Mouse (Mus musculus) ES-E14 (cell line): ENCODE results near the gene Klhl2. TPM values are rescaled to one million over a fixed set of nuclear protein-coding genes. Genes with fewer than 3 reads are reported as not detected.

ENCODE experiments used
- DNase-seq: peaks from one replicate; pipeline ENCODE4 v3.0.0-alpha.2; 2013; ENCODE audit warnings: low read depth, low spot score
- H3K27ac ChIP-seq: 2 replicates; pipeline ENCODE4 v1.5.1; 2012; ENCODE audit warnings: low read depth, mild to moderate bottlenecking, low read length, moderate library complexity, mixed read lengths; ENCODE audit not compliant: poor library complexity, insufficient read depth, severe bottlenecking
- H3K36me3 ChIP-seq: 2 replicates; pipeline ENCODE4 v1.6.1; 2012; ENCODE audit warnings: mild to moderate bottlenecking, low read length, moderate library complexity, mixed read lengths; ENCODE audit not compliant: control insufficient read depth, poor library complexity, insufficient read depth, severe bottlenecking
- H3K4me1 ChIP-seq, 2 experiments: fragments of 150-350 bp in 1 of 2; sonication (generic) in 1 of 2; 2 replicates each; pipeline ENCODE4 v1.6.1; 2012; ENCODE audit warnings: low read length in 2 of 2, mild to moderate bottlenecking in 1 of 2, mixed read lengths in 1 of 2; ENCODE audit not compliant: control insufficient read depth in 2 of 2, insufficient read depth in 2 of 2, poor library complexity in 1 of 2
- H3K4me3 ChIP-seq, 2 experiments: fragments of 150-350 bp in 1 of 2; sonication (generic) in 1 of 2; 2 replicates each; pipeline ENCODE4 v1.5.1; 2012; ENCODE audit warnings: low read length in 2 of 2, low read depth in 1 of 2, mild to moderate bottlenecking in 1 of 2, mixed read lengths in 1 of 2; ENCODE audit not compliant: insufficient read depth in 1 of 2, poor library complexity in 1 of 2, severe bottlenecking in 1 of 2
- H3K9ac ChIP-seq: 2 replicates; pipeline ENCODE4 v1.6.1; 2012; ENCODE audit warnings: low read depth, mild to moderate bottlenecking, low read length, mixed read lengths; ENCODE audit not compliant: poor library complexity, insufficient read depth, severe bottlenecking
- H3K9me3 ChIP-seq: fragments of 150-350 bp; sonication (generic); 2 replicates; pipeline ENCODE4 v1.6.1; 2012; ENCODE audit warnings: low read depth, mild to moderate bottlenecking, low read length; ENCODE audit not compliant: control insufficient read depth, insufficient read depth
- CHD2 ChIP-seq: IDR thresholded peaks from 2 replicates; pipeline ENCODE4 v1.6.1; 2014; ENCODE audit warnings: mild to moderate bottlenecking, low read depth, low read length, inconsistent platforms
- HCFC1 ChIP-seq: IDR thresholded peaks from 2 replicates; pipeline ENCODE4 v1.6.1; 2012; ENCODE audit warnings: low read length, inconsistent platforms, borderline replicate concordance; ENCODE audit not compliant: insufficient read depth
- MAFK ChIP-seq: IDR thresholded peaks from 2 replicates; pipeline ENCODE4 v1.6.1; 2014; ENCODE audit warnings: mild to moderate bottlenecking, low read depth, low read length, inconsistent platforms; ENCODE audit not compliant: insufficient read depth
- ZC3H11A ChIP-seq: IDR thresholded peaks from 2 replicates; pipeline ENCODE4 v1.6.1; 2012; ENCODE audit warnings: low read depth, mild to moderate bottlenecking, inconsistent platforms, low read length, borderline replicate concordance
- ZNF384 ChIP-seq: IDR thresholded peaks from 2 replicates; pipeline ENCODE4 v1.6.1; 2012; ENCODE audit warnings: low read depth, low read length, inconsistent platforms
- in situ Hi-C, 2 experiments: fragments of 600-800 bp; cut with MboI; formaldehyde crosslinking; loops; one replicate each; pipeline ENCODE4 v1.15.1; 2025; ENCODE audit warnings: low sequenced_read_pairs in 2 of 2, inconsistent platforms in 1 of 2; ENCODE audit not compliant: unreplicated experiment in 2 of 2
- total RNA-seq: library from RNA; depleted of rRNA; stranded (reverse); fragments of 300-350 nt; gene quantifications from 2 replicates; pipeline ENCODE4 v1.2.3, GENCODE M21; 2012

The Klhl2 gene
- total RNA-seq, 1 experiment = 16.3 TPM

- Histone ChIP-seq H3K9me3 (no peaks in the 10 kb centered on the region), H3K27ac (no peak overlapping the region), H3K9ac (no peak overlapping the region), H3K4me3 (no peak overlapping the region), H3K4me1 (0 out of 4 replicates have a peak, but pooled peaks cover 0 to 3% of the 10 kb centered on the region in 2 experiments), H3K36me3 (no peaks in the 10 kb centered on the region)
- TF ChIP-seq MAFK = no peak
- no peak for TF ChIP-seq CHD2
- no peak for TF ChIP-seq HCFC1
- no peak for TF ChIP-seq ZC3H11A
- no peak for TF ChIP-seq ZNF384
- in situ Hi-C loops = no loop called here
- DNase-seq = no peak
Measured at GRCm38 (mm10) chr8:64877630-64878312, 28.0 kb upstream of the Klhl2 start.

- H3K4me1 ChIP-seq = no peaks in the 10 kb centered on the region
- DNase-seq = no peak
- H3K9ac ChIP-seq = no peak overlapping the region
- H3K4me3 ChIP-seq = no peak overlapping the region
- in situ Hi-C loops = no loop called here
- no peak for TF ChIP-seq HCFC1
- TF ChIP-seq CHD2 = no peak
- no peak for TF ChIP-seq ZNF384
- TF ChIP-seq MAFK = no peak
- no peak for TF ChIP-seq ZC3H11A
- no peak overlapping the region for H3K27ac ChIP-seq
- no peaks in the 10 kb centered on the region for H3K36me3 ChIP-seq
- no peaks in the 10 kb centered on the region for H3K9me3 ChIP-seq
Measured at GRCm38 (mm10) chr8:64871469-64872165, 21.8 kb upstream of the Klhl2 start.

- Histone ChIP-seq H3K4me1 (no peaks in the 10 kb centered on the region), H3K4me3 (no peak overlapping the region)
- in situ Hi-C loops = no loop called here
Measured at GRCm38 (mm10) chr8:64870218-64870617, 20.4 kb upstream of the Klhl2 start.

DNA sequence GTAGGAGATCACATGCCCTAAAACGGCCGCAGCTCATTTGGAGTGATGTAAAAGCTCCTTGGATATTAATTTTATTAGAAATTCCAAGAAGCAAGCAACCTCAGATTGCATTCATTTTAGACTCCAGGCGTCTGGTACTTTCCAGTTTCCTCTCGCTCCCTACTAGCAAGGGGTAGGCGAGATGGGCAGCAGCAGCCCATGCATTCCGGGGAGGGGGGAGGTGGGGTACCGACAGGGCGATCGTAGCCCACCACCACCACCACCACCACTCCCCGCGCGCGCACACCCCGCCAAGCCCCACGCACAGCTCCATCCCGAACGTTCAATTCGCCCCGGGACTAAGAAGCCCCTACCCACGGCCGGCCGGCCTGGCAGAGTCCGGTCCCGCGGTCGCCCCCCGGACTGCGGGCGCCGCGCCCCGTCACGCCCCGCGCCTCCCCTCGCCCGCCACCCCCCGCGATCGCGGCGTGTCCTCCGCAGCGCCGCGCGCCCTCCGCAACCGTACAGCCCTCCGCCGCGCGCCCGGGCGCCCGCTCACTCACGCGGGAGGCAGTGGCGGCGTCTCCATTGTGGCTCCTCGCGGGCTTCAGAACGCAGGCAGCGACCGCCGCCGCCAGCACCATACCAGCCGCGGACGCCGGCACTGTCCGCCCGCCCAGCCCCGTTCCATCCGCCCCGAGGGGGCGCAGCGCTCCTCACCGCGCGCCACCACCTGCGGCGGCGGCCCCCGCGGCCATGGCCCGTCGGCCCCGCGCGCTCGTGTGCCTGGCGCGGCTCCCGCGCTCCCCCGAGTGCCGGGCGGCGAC lies 523 bp downstream of the Klhl2 start:
- H3K9me3 ChIP-seq = no peaks in the 10 kb centered on the region
- in situ Hi-C loops = no loop called here
- no peak for DNase-seq
- H3K4me3 ChIP-seq = peak overlapping the region; percentile 79 to 99
- no peaks in the 10 kb centered on the region for H3K36me3 ChIP-seq
- TF ChIP-seq MAFK = no peak
- no peak for TF ChIP-seq HCFC1
- no peak for TF ChIP-seq CHD2
- no peak for TF ChIP-seq ZC3H11A
- TF ChIP-seq ZNF384 = no peak
- H3K9ac ChIP-seq = peak overlapping the region; percentile 73
- peaks cover 6% of the 10 kb centered on the region in 2 experiments for H3K4me1 ChIP-seq
- H3K27ac ChIP-seq = no peak overlapping the region

More at GRCm38 (mm10) chr8:64870218-64870617, 20.4 kb upstream of the Klhl2 start:
- no peak overlapping the region for H3K27ac ChIP-seq
- H3K36me3 ChIP-seq = no peaks in the 10 kb centered on the region
- no peaks in the 10 kb centered on the region for H3K9me3 ChIP-seq
- H3K9ac ChIP-seq = no peak overlapping the region
- TF ChIP-seq CHD2 (no peak), ZNF384 (no peak), HCFC1 (no peak), MAFK (no peak), ZC3H11A (no peak)
- DNase-seq = no peak
